Mouse (Mus musculus) intestine, embryonic 16.5 days (tissue): ENCODE data around the gene Sgms1. TPM values are rescaled to one million over a fixed set of nuclear protein-coding genes. Genes with fewer than 3 reads are reported as not detected.
A peak's percentile ranks its signal among the peaks of the same experiment; 100 is the strongest.

ENCODE experiments used
- ATAC-seq: fragments of 200-750 bp; cut with Nextera tagmentation; 2 replicates; pipeline ENCODE4 v1.8.0; 2017; ENCODE audit warnings: moderate TSS enrichment, moderate library complexity
- H3K27ac ChIP-seq: fragments of 300-500 bp; sonication (generic); 2 replicates; pipeline ENCODE4 v1.5.1; 2014; ENCODE audit warnings: mild to moderate bottlenecking, low read length
- H3K27me3 ChIP-seq: fragments of 300-500 bp; sonication (generic); replicated peaks from 2 replicates; pipeline ENCODE4 v1.6.1; 2014; ENCODE audit warnings: low read length, control low read depth, mixed read lengths; ENCODE audit not compliant: control insufficient read depth, insufficient read depth
- H3K36me3 ChIP-seq: fragments of 300-500 bp; sonication (generic); 2 replicates; pipeline ENCODE4 v1.6.1; 2014; ENCODE audit warnings: low read length, control low read depth; ENCODE audit not compliant: control insufficient read depth, insufficient read depth
- H3K4me1 ChIP-seq: fragments of 300-500 bp; sonication (generic); 2 replicates; pipeline ENCODE4 v1.6.1; 2014; ENCODE audit warnings: low read length, control low read depth, mixed read lengths; ENCODE audit not compliant: control insufficient read depth, insufficient read depth
- H3K4me2 ChIP-seq: fragments of 300-500 bp; sonication (generic); 2 replicates; pipeline ENCODE4 v1.6.1; 2014; ENCODE audit warnings: low read depth, low read length, control low read depth
- H3K4me3 ChIP-seq: fragments of 300-500 bp; sonication (generic); 2 replicates; pipeline ENCODE4 v1.5.1; 2014; ENCODE audit warnings: mild to moderate bottlenecking, low read length
- H3K9ac ChIP-seq: fragments of 300-500 bp; sonication (generic); 2 replicates; pipeline ENCODE4 v1.6.1; 2014; ENCODE audit warnings: low read depth, low read length
- H3K9me3 ChIP-seq: fragments of 300-500 bp; sonication (generic); 2 replicates; pipeline ENCODE4 v1.6.1; 2016; ENCODE audit warnings: low read length, control low read depth; ENCODE audit not compliant: control insufficient read depth
- WGBS: fragments of 180-500 bp; shearing (Covaris S2); extraction: QIAGEN DNeasy Blood & Tissue Kit; methylation state at CpG from one replicate; pipeline ENCODE4 v1.1.7; 2014; 5-methylcytosine and 5-hydroxymethylcytosine counted together
- polyA plus RNA-seq: library from polyadenylated mRNA; unstranded; fragments of >200 nt; fragmentation: Nextera tagmentation; extraction: Ambion mirVana; gene quantifications from 2 replicates; pipeline ENCODE4 v1.2.1, GENCODE M21; 2015

The Sgms1 gene
- polyA plus RNA-seq, 1 experiment from 2014 or later: 33.1 TPM

- Histone ChIP-seq H3K4me2 (no peak overlapping the region), H3K4me1 (no peaks in the 10 kb centered on the region), H3K9ac (no peak overlapping the region), H3K27ac (no peak overlapping the region), H3K9me3 (no peaks in the 10 kb centered on the region), H3K27me3 (no peaks in the 10 kb centered on the region), H3K4me3 (no peak overlapping the region), H3K36me3 (no peaks in the 10 kb centered on the region)
- ATAC-seq: no peak
- 94% methylated on average over 5 of the region's 5 CpGs for WGBS
Observed at GRCm38 (mm10) chr19:32229776-32230175, 159.7 kb downstream of the Sgms1 start.

- Histone ChIP-seq H3K4me2 (no peak overlapping the region), H3K27ac (no peak overlapping the region), H3K4me3 (no peak overlapping the region), H3K4me1 (no peaks in the 10 kb centered on the region), H3K27me3 (no peaks in the 10 kb centered on the region), H3K36me3 (no peaks in the 10 kb centered on the region), H3K9ac (no peak overlapping the region), H3K9me3 (no peaks in the 10 kb centered on the region)
- 83% methylated on average over 2 of the region's 2 CpGs for WGBS
- no peak for ATAC-seq
Observed at GRCm38 (mm10) chr19:32227175-32227574, 162.3 kb downstream of the Sgms1 start.

GRCm38 (mm10) chr19:32225097-32225490, 164.4 kb downstream of the Sgms1 start:
- H3K4me3 ChIP-seq: no peak overlapping the region
- H3K36me3 ChIP-seq: no peaks in the 10 kb centered on the region
- no peaks in the 10 kb centered on the region for H3K27me3 ChIP-seq
- no peak overlapping the region for H3K4me2 ChIP-seq
- WGBS: 72% methylated on average over 9 of the region's 9 CpGs
- no peak for ATAC-seq
- no peaks in the 10 kb centered on the region for H3K9me3 ChIP-seq
- no peaks in the 10 kb centered on the region for H3K4me1 ChIP-seq
- H3K27ac ChIP-seq: no peak overlapping the region
- no peak overlapping the region for H3K9ac ChIP-seq

GRCm38 (mm10) chr19:32224318-32225096, 165.0 kb downstream of the Sgms1 start:
- H3K4me1 ChIP-seq: no peaks in the 10 kb centered on the region
- no peak overlapping the region for H3K27ac ChIP-seq
- WGBS: 79% methylated on average over 2 of the region's 2 CpGs
- no peak overlapping the region for H3K9ac ChIP-seq
- H3K27me3 ChIP-seq: no peaks in the 10 kb centered on the region
- no peaks in the 10 kb centered on the region for H3K36me3 ChIP-seq
- H3K9me3 ChIP-seq: no peaks in the 10 kb centered on the region
- ATAC-seq: no peak
- H3K4me2 ChIP-seq: no peak overlapping the region
- no peak overlapping the region for H3K4me3 ChIP-seq

GRCm38 (mm10) chr19:32223751-32224174, 165.8 kb downstream of the Sgms1 start:
- Histone ChIP-seq H3K27me3 (no peaks in the 10 kb centered on the region), H3K4me3 (no peak overlapping the region), H3K27ac (no peak overlapping the region), H3K36me3 (no peaks in the 10 kb centered on the region), H3K4me2 (no peak overlapping the region), H3K9me3 (no peaks in the 10 kb centered on the region), H3K4me1 (no peaks in the 10 kb centered on the region), H3K9ac (no peak overlapping the region)
- no peak for ATAC-seq
- WGBS: 69% methylated on average over 3 of the region's 3 CpGs

GRCm38 (mm10) chr19:32222083-32222482, 167.4 kb downstream of the Sgms1 start:
- H3K4me2 ChIP-seq: no peak overlapping the region
- no peaks in the 10 kb centered on the region for H3K9me3 ChIP-seq
- H3K9ac ChIP-seq: no peak overlapping the region
- no peak overlapping the region for H3K27ac ChIP-seq
- 92% methylated on average over 11 of the region's 11 CpGs for WGBS
- H3K4me1 ChIP-seq: no peaks in the 10 kb centered on the region
- H3K36me3 ChIP-seq: no peaks in the 10 kb centered on the region
- H3K4me3 ChIP-seq: no peak overlapping the region
- H3K27me3 ChIP-seq: no peaks in the 10 kb centered on the region
- ATAC-seq: peak; percentile 73

GRCm38 (mm10) chr19:32220991-32221390, 168.5 kb downstream of the Sgms1 start:
- no peak for ATAC-seq
- no peak overlapping the region for H3K4me2 ChIP-seq
- no peak overlapping the region for H3K27ac ChIP-seq
- no peaks in the 10 kb centered on the region for H3K36me3 ChIP-seq
- H3K9me3 ChIP-seq: no peaks in the 10 kb centered on the region
- no peaks in the 10 kb centered on the region for H3K4me1 ChIP-seq
- no peaks in the 10 kb centered on the region for H3K27me3 ChIP-seq
- H3K4me3 ChIP-seq: no peak overlapping the region
- H3K9ac ChIP-seq: no peak overlapping the region
- 81% methylated on average over 2 of the region's 2 CpGs for WGBS

- WGBS: 95% methylated on average over 2 of the region's 2 CpGs
Observed at GRCm38 (mm10) chr19:32216710-32217109, 172.8 kb downstream of the Sgms1 start.

GRCm38 (mm10) chr19:32214905-32215806, 174.4 kb downstream of the Sgms1 start:
- no peaks in the 10 kb centered on the region for H3K36me3 ChIP-seq

More at GRCm38 (mm10) chr19:32216710-32217109, 172.8 kb downstream of the Sgms1 start:
- H3K4me2 ChIP-seq: no peak overlapping the region
- no peak overlapping the region for H3K9ac ChIP-seq
- no peaks in the 10 kb centered on the region for H3K36me3 ChIP-seq
- no peaks in the 10 kb centered on the region for H3K9me3 ChIP-seq
- ATAC-seq: no peak
- no peak overlapping the region for H3K27ac ChIP-seq
- no peaks in the 10 kb centered on the region for H3K27me3 ChIP-seq
- H3K4me3 ChIP-seq: no peak overlapping the region
- no peaks in the 10 kb centered on the region for H3K4me1 ChIP-seq

More at GRCm38 (mm10) chr19:32214905-32215806, 174.4 kb downstream of the Sgms1 start:
- no peaks in the 10 kb centered on the region for H3K27me3 ChIP-seq
- no peak for ATAC-seq
- no peak overlapping the region for H3K9ac ChIP-seq
- 64% methylated on average over 12 of the region's 12 CpGs for WGBS
- H3K27ac ChIP-seq: no peak overlapping the region
- H3K9me3 ChIP-seq: no peaks in the 10 kb centered on the region
- H3K4me1 ChIP-seq: peaks cover 11% of the 10 kb centered on the region
- no peak overlapping the region for H3K4me2 ChIP-seq
- no peak overlapping the region for H3K4me3 ChIP-seq
